Comparison of ENCODE assay signal across 9 mouse cellular contexts in the genomic region with DNA sequence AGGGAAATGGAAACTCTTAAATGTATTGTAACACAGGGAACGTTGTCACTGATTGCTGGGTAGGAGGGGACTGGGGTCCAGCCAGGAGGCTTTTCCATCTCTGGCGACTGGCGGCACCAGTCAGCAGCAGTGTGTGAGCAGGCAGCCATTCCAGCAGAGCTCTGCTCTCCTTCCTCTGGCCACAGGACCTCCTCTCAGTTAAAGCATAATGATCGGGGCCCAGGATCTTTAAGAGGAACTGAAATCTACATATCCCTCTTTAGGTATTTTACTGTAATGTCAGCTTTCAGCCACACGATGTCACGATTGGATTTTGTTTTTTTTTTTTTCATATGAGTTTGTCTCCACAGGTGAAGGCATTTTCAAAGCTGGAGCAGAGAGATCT.
DNase-seq lines count a peak whose midpoint lies in the region; ATAC-seq lines count a peak whose summit lies in the region.
"Had no signal": no experiment of that assay in that cellular context is flagged by ENCODE, and none has a peak within 500 bp of the region (broad histone marks: within the 10 kb centered on the region; RNA-seq: fewer than 3 reads in every experiment).

No protein-coding gene starts in this region.

- H3K36me3 ChIP-seq in intestine, embryonic 14.5 days (ENCODE audit: control insufficient read depth, insufficient read depth, low read length), result no peaks in the 10 kb centered on the region
- H3K36me3 ChIP-seq in intestine, embryonic 15.5 days, result no peaks in the 10 kb centered on the region
- no peaks in the 10 kb centered on the region for H3K36me3 ChIP-seq in forebrain, embryonic 15.5 days

- H3K27me3 ChIP-seq in intestine, embryonic 14.5 days (replicated peaks; ENCODE audit: control insufficient read depth, insufficient read depth, low read length), result no peaks in the 10 kb centered on the region
- H3K27me3 ChIP-seq in intestine, embryonic 15.5 days (replicated peaks), result no peaks in the 10 kb centered on the region
- H3K27me3 ChIP-seq in forebrain, embryonic 15.5 days, result no peaks in the 10 kb centered on the region

- peak overlapping the region; percentile 25 for H3K4me2 ChIP-seq in intestine, embryonic 14.5 days (ENCODE audit: low read length)
- H3K4me2 ChIP-seq in intestine, embryonic 15.5 days (replicated peaks), result no peak overlapping the region
- peak overlapping the region; percentile 32 for H3K4me2 ChIP-seq in forebrain, embryonic 15.5 days (replicated peaks)

- no peak overlapping the region for H3K9ac ChIP-seq in intestine, embryonic 14.5 days (ENCODE audit: low read length)
- no peak overlapping the region for H3K9ac ChIP-seq in intestine, embryonic 15.5 days
- no peak overlapping the region for H3K9ac ChIP-seq in forebrain, embryonic 15.5 days (replicated peaks)
- H3K9ac ChIP-seq: liver, embryonic 14.5 days had no signal

- no peak overlapping the region for H3K27ac ChIP-seq in intestine, embryonic 14.5 days (ENCODE audit: low read depth)
- no peak overlapping the region for H3K27ac ChIP-seq in intestine, embryonic 15.5 days
- no peak overlapping the region; the same call in 1 of the 2 replicates for H3K27ac ChIP-seq in forebrain, embryonic 15.5 days (replicated peaks)
- H3K27ac ChIP-seq: liver, embryonic 14.5 days had no signal

- H3K4me1 ChIP-seq in intestine, embryonic 14.5 days (replicated peaks; ENCODE audit: control insufficient read depth, insufficient read depth, low read length), result 0 out of 2 replicates have a peak, but pooled peaks cover 3% of the 10 kb centered on the region
- H3K4me1 ChIP-seq in intestine, embryonic 15.5 days (replicated peaks), result no peaks in the 10 kb centered on the region
- H3K4me1 ChIP-seq in forebrain, embryonic 15.5 days, result peaks cover 8% of the 10 kb centered on the region

- peak; percentile 54 for DNase-seq in intestine, embryonic 14.5 days (ENCODE audit: low spot score)
- DNase-seq in ZHBTc4 (ENCODE audit: low read depth, low spot score), result peak; percentile 21
- DNase-seq in mesoderm, embryonic 11.5 days (ENCODE audit: low read depth, low spot score), result peak; percentile 45
- DNase-seq in lung, postnatal 25 days (ENCODE audit: low spot score), result no peak
- DNase-seq in urinary bladder, postnatal 4 days (ENCODE audit: low spot score in 2 of 2), result no peak
- no peak for DNase-seq in cerebellum, adult 9-10 months

- H3K9me3 ChIP-seq in intestine, embryonic 14.5 days (ENCODE audit: control insufficient read depth, low read length), result no peaks in the 10 kb centered on the region
- H3K9me3 ChIP-seq in intestine, embryonic 15.5 days, result no peaks in the 10 kb centered on the region
- H3K9me3 ChIP-seq in forebrain, embryonic 15.5 days, result no peaks in the 10 kb centered on the region

- H3K4me3 ChIP-seq in intestine, embryonic 14.5 days (ENCODE audit: low read depth, low read length), result no peak overlapping the region
- no peak overlapping the region for H3K4me3 ChIP-seq in intestine, embryonic 15.5 days (replicated peaks)
- 0 out of 2 replicates have a peak overlapping the region, but pooled peaks have one; percentile 9 for H3K4me3 ChIP-seq in forebrain, embryonic 15.5 days

- WGBS in intestine, embryonic 14.5 days, result 7% methylated on average over 6 of the region's 6 CpGs
- 16% methylated on average over 6 of the region's 6 CpGs for WGBS in intestine, embryonic 15.5 days
- WGBS in forebrain, embryonic 15.5 days, result 4% methylated on average over 6 of the region's 6 CpGs

- ATAC-seq in intestine, embryonic 14.5 days (replicated peaks; ENCODE audit: low FRiP score, low TSS enrichment, low read depth), result no peak
- ATAC-seq in intestine, embryonic 15.5 days, result no peak
- ATAC-seq in forebrain, embryonic 15.5 days (replicated peaks), result peak; percentile 80

Comparison
In these comparisons a context has a peak if more than half of its experiments do, and no peak if none do; other contexts are left out.
1. DNase-seq: peak in intestine, embryonic 14.5 days (single experiment), ZHBTc4 (single experiment) and mesoderm, embryonic 11.5 days (single experiment); none in lung, postnatal 25 days (single experiment), urinary bladder, postnatal 4 days (0 of 2) and cerebellum, adult 9-10 months (single experiment).